In the genomic region with DNA sequence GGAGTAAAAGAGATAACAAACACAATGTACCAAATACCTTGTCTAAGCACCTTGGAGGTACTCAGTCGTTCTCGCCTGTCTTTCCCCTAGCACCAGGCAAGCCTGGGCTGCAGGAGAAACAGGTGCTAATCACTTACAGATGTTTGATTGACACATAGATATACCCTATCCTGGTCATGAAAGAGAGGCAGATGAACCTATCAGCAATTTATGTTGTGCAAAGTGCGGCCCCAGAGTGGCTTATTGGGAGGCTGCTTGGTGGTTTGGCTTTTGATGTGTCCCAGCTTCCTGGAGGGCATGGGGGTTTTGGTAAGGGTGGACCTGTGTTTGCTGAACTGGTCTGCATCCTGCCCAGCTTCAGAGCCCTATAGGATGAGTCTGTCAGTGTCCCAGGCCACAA, we compare ENCODE assay signal across 17 mouse cellular contexts.
"Had no signal": no experiment of that assay in that cellular context is flagged by ENCODE, and none has a peak within 500 bp of the region (broad histone marks: within the 10 kb centered on the region; RNA-seq: fewer than 3 reads in every experiment).

No protein-coding gene starts in this region.

- H3K4me2 ChIP-seq: liver, embryonic 15.5 days; lung, embryonic 15.5 days; midbrain, embryonic 13.5 days; midbrain, embryonic 15.5 days; neural tube, embryonic 12.5 days; stomach, embryonic 15.5 days had no signal

- H3K4me1 ChIP-seq: liver, embryonic 15.5 days; lung, embryonic 15.5 days; megakaryocyte, embryonic 14.5 days; midbrain, embryonic 15.5 days had no signal

- H3K9me3 ChIP-seq: liver, embryonic 15.5 days; lung, embryonic 15.5 days; megakaryocyte, embryonic 14.5 days; midbrain, embryonic 13.5 days; midbrain, embryonic 15.5 days; neural tube, embryonic 12.5 days; stomach, embryonic 15.5 days had no signal

- H3K27me3 ChIP-seq: liver, embryonic 15.5 days; lung, embryonic 15.5 days; midbrain, embryonic 13.5 days; midbrain, embryonic 15.5 days; neural tube, embryonic 12.5 days; stomach, embryonic 15.5 days had no signal

- H3K9ac ChIP-seq: liver, embryonic 15.5 days; liver, postnatal 0 days; lung, embryonic 15.5 days; midbrain, embryonic 13.5 days; midbrain, embryonic 15.5 days; neural tube, embryonic 12.5 days; stomach, embryonic 15.5 days had no signal

- H3K27ac ChIP-seq: liver, embryonic 15.5 days; lung, embryonic 15.5 days; macrophage; midbrain, embryonic 15.5 days; neural tube, embryonic 12.5 days; stomach, embryonic 15.5 days; stomach, postnatal 0 days had no signal

- H3K36me3 ChIP-seq: liver, embryonic 15.5 days; lung, embryonic 15.5 days; midbrain, embryonic 13.5 days; midbrain, embryonic 15.5 days; neural tube, embryonic 12.5 days; stomach, embryonic 15.5 days had no signal

- H3K4me3 ChIP-seq: liver, embryonic 15.5 days; lung, embryonic 15.5 days; megakaryocyte, embryonic 14.5 days; midbrain, embryonic 13.5 days; midbrain, embryonic 15.5 days; neural tube, embryonic 12.5 days; stomach, embryonic 15.5 days had no signal

- ATAC-seq: liver, postnatal 0 days; lung, postnatal 0 days had no signal

- DNase-seq: liver, postnatal 0 days; lung, adult 2 months; lung, postnatal 14 days; lung, postnatal 36 days; right cerebral cortex, postnatal 14 days; thymus, postnatal 25 days; thymus, postnatal 4 days had no signal
